Mouse (Mus musculus): ENCODE data around the gene Ehbp1. TPM values are rescaled to one million over a fixed set of nuclear protein-coding genes. Genes with fewer than 3 reads are reported as not detected.

The Ehbp1 gene
- polyA plus RNA-seq, 1 experiment from 2014 or later: 12.2 TPM

GRCm38 (mm10) chr11:21996661-21997560 is 345.2 kb downstream of the Ehbp1 start:
- Histone ChIP-seq H3K9ac (ENCODE audit: low read length) (no peak overlapping the region), H3K27ac (ENCODE audit: low read depth) (no peak overlapping the region), H3K4me1 (replicated peaks; ENCODE audit: control insufficient read depth, insufficient read depth, low read length) (peaks cover 11% of the 10 kb centered on the region), H3K36me3 (ENCODE audit: control insufficient read depth, insufficient read depth, low read length) (no peaks in the 10 kb centered on the region), H3K27me3 (replicated peaks; ENCODE audit: control insufficient read depth, insufficient read depth, low read length) (peaks cover 100% of the 10 kb centered on the region), H3K4me3 (ENCODE audit: low read depth, low read length) (peak overlapping the region; percentile 20; the same call in 1 of the 2 replicates), H3K9me3 (ENCODE audit: control insufficient read depth, low read length) (no peaks in the 10 kb centered on the region), H3K4me2 (ENCODE audit: low read length) (peak overlapping the region; percentile 28)
- no peak for ATAC-seq (replicated peaks; ENCODE audit: low FRiP score, low TSS enrichment, low read depth)
- under 1% methylated on average over 55 of the region's 63 CpGs for WGBS
- DNase-seq (ENCODE audit: low spot score): no peak

GRCm38 (mm10) chr11:21996325-21996647 is 345.8 kb downstream of the Ehbp1 start:
- DNase-seq (ENCODE audit: low spot score): no peak
- Histone ChIP-seq H3K36me3 (ENCODE audit: control insufficient read depth, insufficient read depth, low read length) (no peaks in the 10 kb centered on the region), H3K27me3 (replicated peaks; ENCODE audit: control insufficient read depth, insufficient read depth, low read length) (peaks cover 99% of the 10 kb centered on the region), H3K9ac (ENCODE audit: low read length) (no peak overlapping the region), H3K4me3 (ENCODE audit: low read depth, low read length) (0 out of 2 replicates have a peak overlapping the region, but pooled peaks have one; percentile 20), H3K4me1 (replicated peaks; ENCODE audit: control insufficient read depth, insufficient read depth, low read length) (peaks cover 6% of the 10 kb centered on the region), H3K27ac (ENCODE audit: low read depth) (no peak overlapping the region), H3K9me3 (ENCODE audit: control insufficient read depth, low read length) (no peaks in the 10 kb centered on the region), H3K4me2 (ENCODE audit: low read length) (peak overlapping the region; percentile 28; the same call in 1 of the 2 replicates)
- no peak for ATAC-seq (replicated peaks; ENCODE audit: low FRiP score, low TSS enrichment, low read depth)
- under 1% methylated on average over 13 of the region's 13 CpGs for WGBS

GRCm38 (mm10) chr11:21995534-21996324 is 346.4 kb downstream of the Ehbp1 start:
- H3K36me3 ChIP-seq (ENCODE audit: control insufficient read depth, insufficient read depth, low read length): no peaks in the 10 kb centered on the region
- peaks cover under 1% of the 10 kb centered on the region for H3K4me1 ChIP-seq (replicated peaks; ENCODE audit: control insufficient read depth, insufficient read depth, low read length)
- no peaks in the 10 kb centered on the region for H3K9me3 ChIP-seq (ENCODE audit: control insufficient read depth, low read length)
- H3K27ac ChIP-seq (ENCODE audit: low read depth): no peak overlapping the region
- 2% methylated on average over 27 of the region's 27 CpGs for WGBS
- DNase-seq (ENCODE audit: low spot score): peak; percentile 77
- no peak overlapping the region for H3K4me2 ChIP-seq (ENCODE audit: low read length)
- peaks cover 99% of the 10 kb centered on the region for H3K27me3 ChIP-seq (replicated peaks; ENCODE audit: control insufficient read depth, insufficient read depth, low read length)
- no peak overlapping the region for H3K4me3 ChIP-seq (ENCODE audit: low read depth, low read length)
- no peak for ATAC-seq (replicated peaks; ENCODE audit: low FRiP score, low TSS enrichment, low read depth)
- no peak overlapping the region for H3K9ac ChIP-seq (ENCODE audit: low read length)

GRCm38 (mm10) chr11:21994377-21995370 is 347.4 kb downstream of the Ehbp1 start:
- Histone ChIP-seq H3K27ac (ENCODE audit: low read depth) (no peak overlapping the region), H3K9me3 (ENCODE audit: control insufficient read depth, low read length) (no peaks in the 10 kb centered on the region), H3K4me3 (ENCODE audit: low read depth, low read length) (no peak overlapping the region), H3K36me3 (ENCODE audit: control insufficient read depth, insufficient read depth, low read length) (no peaks in the 10 kb centered on the region), H3K27me3 (replicated peaks; ENCODE audit: control insufficient read depth, insufficient read depth, low read length) (peaks cover 96% of the 10 kb centered on the region), H3K4me1 (replicated peaks; ENCODE audit: control insufficient read depth, insufficient read depth, low read length) (no peaks in the 10 kb centered on the region; the same call in 1 of the 2 replicates), H3K4me2 (ENCODE audit: low read length) (no peak overlapping the region), H3K9ac (ENCODE audit: low read length) (no peak overlapping the region)
- DNase-seq (ENCODE audit: low spot score): peak; percentile 66
- no peak for ATAC-seq (replicated peaks; ENCODE audit: low FRiP score, low TSS enrichment, low read depth)
- WGBS: 2% methylated on average over 34 of the region's 34 CpGs

GRCm38 (mm10) chr11:21993597-21994376 is 348.3 kb downstream of the Ehbp1 start:
- Histone ChIP-seq H3K9me3 (ENCODE audit: control insufficient read depth, low read length) (no peaks in the 10 kb centered on the region), H3K4me1 (replicated peaks; ENCODE audit: control insufficient read depth, insufficient read depth, low read length) (no peaks in the 10 kb centered on the region; the same call in 1 of the 2 replicates), H3K27ac (ENCODE audit: low read depth) (no peak overlapping the region), H3K4me3 (ENCODE audit: low read depth, low read length) (no peak overlapping the region), H3K27me3 (replicated peaks; ENCODE audit: control insufficient read depth, insufficient read depth, low read length) (peaks cover 96% of the 10 kb centered on the region), H3K36me3 (ENCODE audit: control insufficient read depth, insufficient read depth, low read length) (no peaks in the 10 kb centered on the region), H3K4me2 (ENCODE audit: low read length) (no peak overlapping the region), H3K9ac (ENCODE audit: low read length) (no peak overlapping the region)
- WGBS: 1% methylated on average over 44 of the region's 47 CpGs
- ATAC-seq (replicated peaks; ENCODE audit: low FRiP score, low TSS enrichment, low read depth) (0 out of 2 replicates have a peak, but pooled peaks have one; percentile 14), DNase-seq (ENCODE audit: low spot score) (peak; percentile 88)

GRCm38 (mm10) chr11:21992761-21993596 is 349.1 kb downstream of the Ehbp1 start:
- H3K4me2 ChIP-seq (ENCODE audit: low read length): no peak overlapping the region
- peaks cover 96% of the 10 kb centered on the region for H3K27me3 ChIP-seq (replicated peaks; ENCODE audit: control insufficient read depth, insufficient read depth, low read length)
- no peak overlapping the region for H3K27ac ChIP-seq (ENCODE audit: low read depth)
- H3K4me1 ChIP-seq (replicated peaks; ENCODE audit: control insufficient read depth, insufficient read depth, low read length): no peaks in the 10 kb centered on the region; the same call in 1 of the 2 replicates
- WGBS: 2% methylated on average over 94 of the region's 96 CpGs
- H3K9me3 ChIP-seq (ENCODE audit: control insufficient read depth, low read length): no peaks in the 10 kb centered on the region
- H3K36me3 ChIP-seq (ENCODE audit: control insufficient read depth, insufficient read depth, low read length): no peaks in the 10 kb centered on the region
- peak overlapping the region; percentile 13 for H3K4me3 ChIP-seq (ENCODE audit: low read depth, low read length)
- H3K9ac ChIP-seq (ENCODE audit: low read length): no peak overlapping the region
- DNase-seq (ENCODE audit: low spot score): peak; percentile 84
- ATAC-seq (replicated peaks; ENCODE audit: low FRiP score, low TSS enrichment, low read depth): peak; percentile 49; the same call in 1 of the 2 replicates

GRCm38 (mm10) chr11:21988398-21988946 is 353.6 kb downstream of the Ehbp1 start:
- DNase-seq (ENCODE audit: low spot score) (no peak), ATAC-seq (replicated peaks; ENCODE audit: low FRiP score, low TSS enrichment, low read depth) (no peak)
- Histone ChIP-seq H3K27me3 (replicated peaks; ENCODE audit: control insufficient read depth, insufficient read depth, low read length) (peaks cover 68% of the 10 kb centered on the region), H3K36me3 (ENCODE audit: control insufficient read depth, insufficient read depth, low read length) (no peaks in the 10 kb centered on the region), H3K4me1 (replicated peaks; ENCODE audit: control insufficient read depth, insufficient read depth, low read length) (no peaks in the 10 kb centered on the region), H3K4me2 (ENCODE audit: low read length) (no peak overlapping the region), H3K9ac (ENCODE audit: low read length) (no peak overlapping the region), H3K4me3 (ENCODE audit: low read depth, low read length) (no peak overlapping the region), H3K9me3 (ENCODE audit: control insufficient read depth, low read length) (no peaks in the 10 kb centered on the region), H3K27ac (ENCODE audit: low read depth) (no peak overlapping the region)
- WGBS: 91% methylated on average over 1 of the region's 1 CpGs

Data from intestine, embryonic 14.5 days (tissue).